Mouse (Mus musculus): ENCODE results near the gene Ugt1a9.

- no peak for TF ChIP-seq CTCF (IDR thresholded peaks at IDR 0.05; ENCODE audit: low read depth)
- TF ChIP-seq EP300 (optimal IDR thresholded peaks at IDR 0.05), result no peak
Measured at GRCm38 (mm10) chr1:88232664-88233380, 162.2 kb downstream of the Ugt1a9 start.

Data from stomach, postnatal 0 days (tissue).